Mouse (Mus musculus) granulocyte monocyte progenitor cell, adult 5-6 weeks (primary cell): ENCODE measurements around the gene Utp15. TPM values are rescaled to one million over a fixed set of nuclear protein-coding genes. Genes with fewer than 3 reads are reported as not detected.

Source experiments
- ATAC-seq: replicated peaks from 2 replicates; pipeline ENCODE4 v1.8.0; 2016; ENCODE audit warnings: mild to moderate bottlenecking, moderate TSS enrichment, inconsistent platforms; ENCODE audit not compliant: poor library complexity, severe bottlenecking
- total RNA-seq, 2 experiments: library from RNA; stranded (forward) in 1 of 2; stranded (reverse) in 1 of 2; fragments of 200-712, 200-1000 nt in 1 of 2; fragments of >200 nt in 1 of 2; fragmentation: Nextera tagmentation in 1 of 2; gene quantifications; 2 replicates each; pipeline ENCODE4 v1.2.3; 2014 to 2017

Utp15 gene
- total RNA-seq, 2 experiments from 2014 or later = 24.9 to 47.6 TPM

GRCm38 (mm10) chr13:98263458-98263987 lies 682 bp upstream of the Utp15 start:
- ATAC-seq = no peak

GRCm38 (mm10) chr13:98254921-98255320 lies 7.9 kb downstream of the Utp15 start:
- no peak for ATAC-seq

GRCm38 (mm10) chr13:98249594-98249993 lies 13.2 kb downstream of the Utp15 start:
- no peak for ATAC-seq

- no peak for ATAC-seq
Observed at GRCm38 (mm10) chr13:98245386-98245785, 17.5 kb downstream of the Utp15 start.

- ATAC-seq = no peak
Observed at GRCm38 (mm10) chr13:98244571-98245350, 18.1 kb downstream of the Utp15 start.

- peak; percentile 60 for ATAC-seq
Observed at GRCm38 (mm10) chr13:98241531-98242282, 21.1 kb downstream of the Utp15 start.

GRCm38 (mm10) chr13:98239978-98240641 lies 22.7 kb downstream of the Utp15 start:
- peak; percentile 71 for ATAC-seq

- no peak for ATAC-seq
Observed at GRCm38 (mm10) chr13:98235451-98235850, 27.4 kb downstream of the Utp15 start.

GRCm38 (mm10) chr13:98230511-98230910 lies 32.3 kb downstream of the Utp15 start:
- no peak for ATAC-seq

- ATAC-seq = no peak
Observed at GRCm38 (mm10) chr13:98226225-98226624, 36.6 kb downstream of the Utp15 start.

- ATAC-seq = peak; percentile 76
Observed at GRCm38 (mm10) chr13:98222848-98223247, 40.0 kb downstream of the Utp15 start.

- ATAC-seq = no peak
Observed at GRCm38 (mm10) chr13:98210137-98210536, 52.7 kb downstream of the Utp15 start.

GRCm38 (mm10) chr13:98208842-98209241 lies 54.0 kb downstream of the Utp15 start:
- no peak for ATAC-seq

GRCm38 (mm10) chr13:98206546-98206870 lies 56.3 kb downstream of the Utp15 start:
- no peak for ATAC-seq

- ATAC-seq = peak; percentile 89
Observed at GRCm38 (mm10) chr13:98205771-98206545, 56.9 kb downstream of the Utp15 start, which contains the start of gene Arhgef28. TSS of gene Arhgef28 (minus strand) at chr13:98206439.

- no peak for ATAC-seq
Observed at GRCm38 (mm10) chr13:98205111-98205510, 57.7 kb downstream of the Utp15 start.

- ATAC-seq = no peak
Observed at GRCm38 (mm10) chr13:98204371-98204770, 58.5 kb downstream of the Utp15 start.

- ATAC-seq = no peak
Observed at GRCm38 (mm10) chr13:98201436-98201835, 61.4 kb downstream of the Utp15 start.
